Mouse (Mus musculus) forebrain, postnatal 0 days (tissue): Measurements from ENCODE around the gene Gm35315. TPM values are rescaled to one million over a fixed set of nuclear protein-coding genes. Genes with fewer than 3 reads are reported as not detected.
A peak's percentile ranks its signal among the peaks of the same experiment; 100 is the strongest.
"Not testable (repeated sequence)": the region's sequence is repeated elsewhere in the genome, so short reads cannot be mapped to it uniquely, and the experiment has no call there.

Experiments used
- ATAC-seq: fragments of 200-750 bp; cut with Nextera tagmentation; 2 replicates; pipeline ENCODE4 v1.8.0; 2017; ENCODE audit warnings: mild to moderate bottlenecking, moderate library complexity
- DNase-seq: peaks from one replicate; pipeline ENCODE4 v3.0.0-alpha.2; 2015
- H3K27ac ChIP-seq: fragments of 300-500 bp; sonication (generic); 2 replicates; pipeline ENCODE4 v1.5.1; 2014; ENCODE audit warnings: low read depth, mild to moderate bottlenecking, antibody characterized with exemption, low read length, moderate library complexity, mixed read lengths
- H3K27me3 ChIP-seq: fragments of 300-500 bp; sonication (generic); 2 replicates; pipeline ENCODE4 v1.6.1; 2014; ENCODE audit warnings: mild to moderate bottlenecking, low read length, mixed read lengths; ENCODE audit not compliant: insufficient read depth
- H3K36me3 ChIP-seq: fragments of 300-500 bp; sonication (generic); 2 replicates; pipeline ENCODE4 v1.6.1; 2014; ENCODE audit warnings: mild to moderate bottlenecking, moderate library complexity; ENCODE audit not compliant: insufficient read depth
- H3K4me1 ChIP-seq: fragments of 300-500 bp; sonication (generic); 2 replicates; pipeline ENCODE4 v1.6.1; 2014; ENCODE audit warnings: antibody characterized with exemption; ENCODE audit not compliant: insufficient read depth
- H3K4me2 ChIP-seq: fragments of 300-500 bp; sonication (generic); 2 replicates; pipeline ENCODE4 v1.6.1; 2014; ENCODE audit warnings: low read depth, mild to moderate bottlenecking, moderate library complexity
- H3K4me3 ChIP-seq: fragments of 300-500 bp; sonication (generic); 2 replicates; pipeline ENCODE4 v1.5.1; 2014; ENCODE audit warnings: low read depth, low read length, mixed read lengths
- H3K9ac ChIP-seq: fragments of 300-500 bp; sonication (generic); 2 replicates; pipeline ENCODE4 v1.6.1; 2014; ENCODE audit warnings: mild to moderate bottlenecking
- H3K9me3 ChIP-seq: fragments of 300-500 bp; sonication (generic); 2 replicates; pipeline ENCODE4 v1.6.1; 2016; ENCODE audit warnings: low read length
- CTCF ChIP-seq: sonication (generic); IDR thresholded peaks from 2 replicates; pipeline ENCODE4 v1.5.1; 2016; ENCODE audit warnings: antibody characterized with exemption, control low read depth, low read depth
- WGBS: fragments of 180-500 bp; shearing (Covaris S2); extraction: QIAGEN DNeasy Blood & Tissue Kit; methylation state at CpG from one replicate; pipeline ENCODE4 v1.1.7; 2014; 5-methylcytosine and 5-hydroxymethylcytosine counted together
- polyA plus RNA-seq: library from polyadenylated mRNA; unstranded; fragments of >200 nt; fragmentation: Nextera tagmentation; extraction: Ambion mirVana; gene quantifications from 2 replicates; pipeline ENCODE4 v1.2.1, GENCODE M21; 2015
- total RNA-seq: library from RNA; depleted of rRNA; stranded (reverse); fragments of >200 nt; gene quantifications from 2 replicates; pipeline ENCODE4 v1.2.3, GENCODE M21; 2014

The Gm35315 gene
- total and polyA plus RNA-seq, 2 experiments from 2014 or later: 0.48 to 0.68 TPM

- peak within 1 kb of the TSS; percentile 83 for H3K27ac ChIP-seq
- ATAC-seq (peak; percentile 99), DNase-seq (peak; percentile 99)
- no peaks in the 10 kb centered on the region for H3K9me3 ChIP-seq
- H3K27me3 ChIP-seq: no peaks in the 10 kb centered on the region
- peaks cover 4% of the 10 kb centered on the region; the same call in 1 of the 2 replicates for H3K4me1 ChIP-seq
- 4% methylated on average over 46 of the region's 46 CpGs for WGBS
- H3K36me3 ChIP-seq: peaks cover 11% of the 10 kb centered on the region
- peak within 1 kb of the TSS; percentile 75 for H3K4me3 ChIP-seq
- TF ChIP-seq CTCF: peak; percentile 26; the same call in 1 of the 2 replicates
- peak within 1 kb of the TSS; percentile 80 for H3K9ac ChIP-seq
- H3K4me2 ChIP-seq: peak within 1 kb of the TSS; percentile 80
These were observed 41.3 kb upstream of the Gm35315 start, which contains the start of gene Chfr for GRCm38 (mm10) chr5:110135293-110136086. TSS of gene Chfr (plus strand) at chr5:110135842.

GRCm38 (mm10) chr5:110122380-110122779 lies 28.2 kb upstream of the Gm35315 start:
- H3K27me3 ChIP-seq, H3K4me3 ChIP-seq, ATAC-seq, H3K9ac ChIP-seq, H3K9me3 ChIP-seq, H3K4me1 ChIP-seq, H3K4me2 ChIP-seq, DNase-seq, H3K27ac ChIP-seq: not testable (repeated sequence)
- WGBS: 79% methylated on average over 3 of the region's 3 CpGs
- H3K36me3 ChIP-seq: peaks cover 47% of the 10 kb centered on the region

DNA sequence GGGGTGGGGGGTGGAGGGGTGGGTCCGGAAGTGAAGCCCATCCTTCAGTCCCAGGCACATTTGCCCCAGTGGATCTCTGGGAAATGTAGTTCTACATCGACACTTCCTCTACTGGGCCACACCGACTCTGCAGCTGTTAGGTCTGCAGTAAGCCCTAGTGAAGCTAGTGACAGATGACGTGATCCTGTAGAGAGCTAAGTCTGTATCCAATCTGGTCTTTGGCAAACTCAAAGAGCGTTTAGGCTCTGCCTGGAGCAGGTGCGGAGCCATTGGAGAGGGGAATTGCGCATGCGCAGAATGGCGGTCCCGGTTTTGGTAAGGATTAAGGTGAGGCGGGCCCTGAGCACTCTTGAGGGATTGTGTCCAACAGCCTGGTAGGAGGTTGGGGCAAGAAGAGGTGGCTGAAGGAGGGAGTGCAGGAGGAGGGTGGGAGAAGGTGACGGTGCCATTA lies 15.8 kb upstream of the Gm35315 start, which contains the start of gene Zfp605:
Gene Zfp605 (plus strand): TSS at position 102 of the 451 bp plus-strand sequence.
- no peaks in the 10 kb centered on the region for H3K27me3 ChIP-seq
- peak within 1 kb of the TSS; percentile 79 for H3K27ac ChIP-seq
- H3K4me1 ChIP-seq: peaks cover 8% of the 10 kb centered on the region; the same call in 1 of the 2 replicates
- TF ChIP-seq CTCF: 0 out of 2 replicates have a peak, but pooled peaks have one; percentile 15
- peak within 1 kb of the TSS; percentile 76 for H3K9ac ChIP-seq
- H3K36me3 ChIP-seq: peaks cover 32% of the 10 kb centered on the region
- peak within 1 kb of the TSS; percentile 67 for H3K4me2 ChIP-seq
- DNase-seq (peak; percentile 97), ATAC-seq (peak; percentile 79)
- 1% methylated on average over 12 of the region's 12 CpGs for WGBS
- H3K9me3 ChIP-seq: no peaks in the 10 kb centered on the region
- H3K4me3 ChIP-seq: peak within 1 kb of the TSS; percentile 61

DNA sequence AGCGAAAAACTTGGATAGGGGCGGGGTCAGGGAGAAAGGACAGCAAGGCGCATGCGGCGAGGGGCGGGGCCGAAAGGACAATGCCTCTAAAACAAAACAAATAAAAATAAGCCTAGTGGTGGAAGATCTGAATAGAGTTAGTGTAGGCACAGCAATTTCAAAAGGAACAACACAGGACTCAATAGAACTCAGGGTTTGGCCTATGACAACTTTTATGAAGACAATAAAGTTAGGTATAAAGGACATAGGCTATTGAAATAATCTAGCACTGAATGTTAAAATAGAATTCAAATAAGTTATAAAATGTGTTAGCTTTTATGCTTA lies 14.0 kb upstream of the Gm35315 start:
- no peak overlapping the region for H3K9ac ChIP-seq
- DNase-seq: no peak
- WGBS: 2% methylated on average over 7 of the region's 7 CpGs
- peak overlapping the region; percentile 97 for H3K27ac ChIP-seq
- H3K36me3 ChIP-seq: peaks cover 37% of the 10 kb centered on the region
- peak; percentile 26; the same call in 1 of the 2 replicates for TF ChIP-seq CTCF
- peak overlapping the region; percentile 87 for H3K4me3 ChIP-seq
- no peak for ATAC-seq
- H3K4me2 ChIP-seq: peak overlapping the region; percentile 88
- no peaks in the 10 kb centered on the region for H3K27me3 ChIP-seq
- peaks cover 8% of the 10 kb centered on the region; the same call in 1 of the 2 replicates for H3K4me1 ChIP-seq
- H3K9me3 ChIP-seq: no peaks in the 10 kb centered on the region

DNA sequence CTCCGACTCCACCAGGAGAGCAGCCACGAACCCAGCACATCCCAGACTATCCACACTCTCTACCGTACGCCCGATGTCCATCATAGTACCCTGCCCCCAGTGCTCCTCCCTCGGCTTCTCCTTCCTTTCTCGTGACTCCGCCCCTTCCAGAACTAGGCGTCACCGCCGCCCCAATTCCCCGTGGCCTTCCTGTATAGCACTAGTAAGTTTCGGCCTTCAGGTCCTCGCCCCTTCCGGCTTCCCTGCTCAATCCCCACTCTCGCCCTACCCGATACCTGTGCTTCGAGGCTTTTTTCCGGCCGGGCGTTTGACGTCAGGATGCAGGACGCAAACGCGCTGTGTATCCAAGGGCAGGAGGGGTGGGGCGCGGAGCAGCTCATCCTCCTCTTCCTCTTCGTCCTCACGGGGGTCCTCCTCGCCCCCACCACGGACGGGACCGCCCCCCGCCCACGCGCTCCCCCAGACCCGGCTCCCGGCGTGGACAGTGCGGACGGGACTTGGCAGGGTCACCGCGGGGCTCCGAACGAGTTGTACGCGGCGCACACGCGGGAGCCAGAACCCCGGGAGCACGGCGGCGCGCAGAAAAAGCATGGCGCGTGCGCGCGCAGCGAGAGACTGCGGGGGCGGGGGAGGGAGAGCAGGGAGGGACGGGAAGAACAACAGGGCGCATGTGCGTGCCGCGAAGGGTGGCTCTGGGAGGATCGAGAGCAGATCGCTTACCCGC lies 13.5 kb upstream of the Gm35315 start, which contains the start of gene Gtpbp6:
Gene Gtpbp6 (minus strand): TSS at position 617 of the 724 bp plus-strand sequence.
- no peaks in the 10 kb centered on the region for H3K9me3 ChIP-seq
- peaks cover 37% of the 10 kb centered on the region for H3K36me3 ChIP-seq
- ATAC-seq (peak; percentile 82), DNase-seq (peak; percentile 97)
- peak within 1 kb of the TSS; percentile 88 for H3K4me2 ChIP-seq
- TF ChIP-seq CTCF: no peak
- peak within 1 kb of the TSS; percentile 87 for H3K4me3 ChIP-seq
- peak within 1 kb of the TSS; percentile 97 for H3K27ac ChIP-seq
- 3% methylated on average over 70 of the region's 71 CpGs for WGBS
- no peaks in the 10 kb centered on the region for H3K27me3 ChIP-seq
- H3K9ac ChIP-seq: peak within 1 kb of the TSS; percentile 87
- peaks cover 8% of the 10 kb centered on the region; the same call in 1 of the 2 replicates for H3K4me1 ChIP-seq

GRCm38 (mm10) chr5:110106901-110107564 lies 12.8 kb upstream of the Gm35315 start:
- no peaks in the 10 kb centered on the region for H3K27me3 ChIP-seq
- H3K9me3 ChIP-seq: no peaks in the 10 kb centered on the region
- no peak for DNase-seq
- WGBS: 14% methylated on average over 39 of the region's 41 CpGs
- ATAC-seq: no peak; the same call in 1 of the 2 replicates
- TF ChIP-seq CTCF: no peak
- peaks cover 8% of the 10 kb centered on the region; the same call in 1 of the 2 replicates for H3K4me1 ChIP-seq
- peak overlapping the region; percentile 97 for H3K27ac ChIP-seq
- peaks cover 38% of the 10 kb centered on the region for H3K36me3 ChIP-seq
- peak overlapping the region; percentile 87 for H3K9ac ChIP-seq
- peak overlapping the region; percentile 87 for H3K4me3 ChIP-seq
- peak overlapping the region; percentile 88 for H3K4me2 ChIP-seq
